In genomic region chr15:98235442-98235841, GRCm38 (mm10) we compare ENCODE assay signal across 39 mouse cellular contexts. TPM values are rescaled to one million over a fixed set of nuclear protein-coding genes. Genes with fewer than 3 reads are reported as not detected.
"Had no signal": no experiment of that assay in that cellular context is flagged by ENCODE, and none has a peak within 500 bp of the region (broad histone marks: within the 10 kb centered on the region; RNA-seq: fewer than 3 reads in every experiment).

No protein-coding gene starts in this region.

- H3K4me2 ChIP-seq: heart, embryonic 12.5 days; hindbrain, embryonic 12.5 days; hindbrain, embryonic 14.5 days; intestine, embryonic 15.5 days; limb, embryonic 12.5 days; liver, embryonic 11.5 days; liver, embryonic 13.5 days had no signal

- H3K4me1 ChIP-seq: heart, embryonic 10.5 days; heart, embryonic 12.5 days; hindbrain, embryonic 10.5 days; hindbrain, embryonic 12.5 days; intestine, embryonic 15.5 days; limb, embryonic 10.5 days; limb, embryonic 12.5 days; liver, embryonic 13.5 days had no signal

- H3K27ac ChIP-seq: heart, embryonic 10.5 days; hindbrain, embryonic 10.5 days; hindbrain, embryonic 12.5 days; hindbrain, embryonic 14.5 days; intestine, embryonic 15.5 days; layer of hippocampus, adult 2 months; left cerebral cortex, adult 2 months; limb, embryonic 10.5 days; limb, embryonic 12.5 days; liver, embryonic 13.5 days had no signal

- H3K4me3 ChIP-seq: heart, embryonic 10.5 days; heart, embryonic 12.5 days; hindbrain, embryonic 10.5 days; hindbrain, embryonic 12.5 days; intestine, embryonic 15.5 days; layer of hippocampus, adult 2 months; left cerebral cortex, adult 2 months; limb, embryonic 10.5 days; limb, embryonic 12.5 days; liver, embryonic 13.5 days had no signal

- DNase-seq: gastrocnemius, postnatal 14 days; gastrocnemius, postnatal 36 days; heart, adult 18-20 months; heart, postnatal 10 days; heart, postnatal 4 days; kidney, adult 11 months; kidney, adult 2 months; kidney, postnatal 10 days; kidney, postnatal 25 days; kidney, postnatal 4 days; liver; liver, embryonic 13.5 days had no signal

- H3K27me3 ChIP-seq: hindbrain, embryonic 12.5 days; intestine, embryonic 15.5 days; liver, embryonic 13.5 days had no signal

- ATAC-seq: hindbrain, embryonic 16.5 days; inflammation-experienced regulatory T-cells, adult 6 months; intestine, embryonic 15.5 days had no signal

- H3K36me3 ChIP-seq: heart, embryonic 10.5 days; heart, embryonic 12.5 days; hindbrain, embryonic 10.5 days; hindbrain, embryonic 12.5 days; intestine, embryonic 15.5 days; limb, embryonic 10.5 days; limb, embryonic 12.5 days; liver, embryonic 13.5 days had no signal

- H3K9ac ChIP-seq: heart, embryonic 12.5 days; hindbrain, embryonic 12.5 days; hindbrain, embryonic 14.5 days; intestine, embryonic 15.5 days; limb, embryonic 12.5 days; liver, embryonic 13.5 days had no signal

- H3K9me3 ChIP-seq: heart, embryonic 10.5 days; heart, embryonic 12.5 days; hindbrain, embryonic 12.5 days; intestine, embryonic 15.5 days; limb, embryonic 10.5 days; limb, embryonic 12.5 days; liver, embryonic 13.5 days had no signal

RNA-seq across cellular contexts. Expression of gene Olfr286, which starts 1.2 kb away (rescaled TPM):
- total RNA-seq: gastrocnemius, adult 18-20 months; gastrocnemius, adult 8-10 months; gastrocnemius, postnatal 14 days; gastrocnemius, postnatal 36 days; heart, adult 18-20 months; heart, adult 8-10 months; heart, postnatal 10 days; heart, postnatal 25 days; heart, postnatal 4 days; layer of hippocampus, adult 2 months; layer of hippocampus, postnatal 10 days; layer of hippocampus, postnatal 25 days; left cerebral cortex, adult 2 months; left cerebral cortex, postnatal 14 days; left cerebral cortex, postnatal 36 days had no signal
- polyA plus RNA-seq: gonadal fat pad, adult 2 months; heart, embryonic 10.5 days; heart, embryonic 12.5 days; heart, embryonic 14.5 days; heart, embryonic 16.5 days; hindbrain, embryonic 10.5 days; hindbrain, embryonic 12.5 days; hindbrain, embryonic 14.5 days; hindbrain, embryonic 16.5 days; inflammation-experienced regulatory T-cells, adult 6 months; intestine, embryonic 15.5 days; kidney, adult 2 months; kidney, embryonic 14.5 days; kidney, embryonic 16.5 days; limb, embryonic 10.5 days; limb, embryonic 12.5 days; limb, embryonic 14.5 days; liver, embryonic 11.5 days; liver, embryonic 13.5 days had no signal

RNA-seq across cellular contexts. Expression of gene Olfr287, which starts 14.6 kb away (rescaled TPM):
- total RNA-seq: gastrocnemius, adult 18-20 months; gastrocnemius, adult 8-10 months; gastrocnemius, postnatal 14 days; gastrocnemius, postnatal 36 days; heart, adult 18-20 months; heart, adult 8-10 months; heart, postnatal 10 days; heart, postnatal 25 days; heart, postnatal 4 days had no signal
- polyA plus RNA-seq: gonadal fat pad, adult 2 months; heart, embryonic 10.5 days; heart, embryonic 12.5 days; heart, embryonic 14.5 days; heart, embryonic 16.5 days; hindbrain, embryonic 10.5 days; hindbrain, embryonic 12.5 days; hindbrain, embryonic 14.5 days; inflammation-experienced regulatory T-cells, adult 6 months; intestine, embryonic 15.5 days; kidney, adult 2 months; kidney, embryonic 14.5 days; kidney, embryonic 16.5 days; limb, embryonic 10.5 days; limb, embryonic 12.5 days; limb, embryonic 14.5 days; liver, embryonic 11.5 days; liver, embryonic 13.5 days had no signal

RNA-seq across cellular contexts. Expression of gene Gm44579, which starts 14.7 kb away (rescaled TPM):
- total RNA-seq: gastrocnemius, adult 18-20 months; gastrocnemius, adult 8-10 months; gastrocnemius, postnatal 14 days; gastrocnemius, postnatal 36 days; heart, adult 18-20 months; heart, adult 8-10 months; heart, postnatal 10 days; heart, postnatal 25 days; heart, postnatal 4 days; layer of hippocampus, adult 2 months; left cerebral cortex, postnatal 14 days had no signal
- polyA plus RNA-seq: gonadal fat pad, adult 2 months; heart, embryonic 10.5 days; heart, embryonic 12.5 days; heart, embryonic 14.5 days; heart, embryonic 16.5 days; hindbrain, embryonic 10.5 days; hindbrain, embryonic 12.5 days; hindbrain, embryonic 14.5 days; hindbrain, embryonic 16.5 days; inflammation-experienced regulatory T-cells, adult 6 months; intestine, embryonic 15.5 days; kidney, adult 2 months; kidney, embryonic 14.5 days; kidney, embryonic 16.5 days; limb, embryonic 10.5 days; limb, embryonic 12.5 days; limb, embryonic 14.5 days; liver, embryonic 11.5 days; liver, embryonic 13.5 days had no signal

RNA-seq across cellular contexts. Expression of gene H1fnt, which starts 21.7 kb away (rescaled TPM):
- total RNA-seq: gastrocnemius, adult 18-20 months; gastrocnemius, adult 8-10 months; gastrocnemius, postnatal 14 days; gastrocnemius, postnatal 36 days; heart, adult 18-20 months; heart, adult 8-10 months; heart, postnatal 10 days; heart, postnatal 25 days; heart, postnatal 4 days; layer of hippocampus, adult 2 months; layer of hippocampus, postnatal 10 days; layer of hippocampus, postnatal 25 days; left cerebral cortex, adult 2 months; left cerebral cortex, postnatal 14 days; left cerebral cortex, postnatal 36 days had no signal
- polyA plus RNA-seq: heart, embryonic 10.5 days; heart, embryonic 12.5 days; heart, embryonic 14.5 days; heart, embryonic 16.5 days; hindbrain, embryonic 10.5 days; hindbrain, embryonic 12.5 days; hindbrain, embryonic 14.5 days; hindbrain, embryonic 16.5 days; inflammation-experienced regulatory T-cells, adult 6 months; intestine, embryonic 15.5 days; kidney, embryonic 14.5 days; kidney, embryonic 16.5 days; limb, embryonic 10.5 days; limb, embryonic 12.5 days; limb, embryonic 14.5 days; liver, embryonic 11.5 days; liver, embryonic 13.5 days had no signal

RNA-seq across cellular contexts. Expression of gene Olfr288, which starts 40.1 kb away (rescaled TPM):
- total RNA-seq: gastrocnemius, adult 18-20 months; gastrocnemius, adult 8-10 months; gastrocnemius, postnatal 14 days; gastrocnemius, postnatal 36 days; heart, adult 18-20 months; heart, adult 8-10 months; heart, postnatal 10 days; heart, postnatal 25 days; heart, postnatal 4 days; layer of hippocampus, adult 2 months; layer of hippocampus, postnatal 10 days; layer of hippocampus, postnatal 25 days; left cerebral cortex, adult 2 months; left cerebral cortex, postnatal 14 days had no signal
- polyA plus RNA-seq: gonadal fat pad, adult 2 months; heart, embryonic 10.5 days; heart, embryonic 12.5 days; heart, embryonic 14.5 days; heart, embryonic 16.5 days; hindbrain, embryonic 10.5 days; hindbrain, embryonic 12.5 days; hindbrain, embryonic 14.5 days; hindbrain, embryonic 16.5 days; inflammation-experienced regulatory T-cells, adult 6 months; intestine, embryonic 15.5 days; kidney, adult 2 months; kidney, embryonic 14.5 days; kidney, embryonic 16.5 days; limb, embryonic 10.5 days; limb, embryonic 12.5 days; limb, embryonic 14.5 days; liver, embryonic 11.5 days; liver, embryonic 13.5 days had no signal
